Mouse (Mus musculus): Measurements from ENCODE around the gene Usp7.

DNA sequence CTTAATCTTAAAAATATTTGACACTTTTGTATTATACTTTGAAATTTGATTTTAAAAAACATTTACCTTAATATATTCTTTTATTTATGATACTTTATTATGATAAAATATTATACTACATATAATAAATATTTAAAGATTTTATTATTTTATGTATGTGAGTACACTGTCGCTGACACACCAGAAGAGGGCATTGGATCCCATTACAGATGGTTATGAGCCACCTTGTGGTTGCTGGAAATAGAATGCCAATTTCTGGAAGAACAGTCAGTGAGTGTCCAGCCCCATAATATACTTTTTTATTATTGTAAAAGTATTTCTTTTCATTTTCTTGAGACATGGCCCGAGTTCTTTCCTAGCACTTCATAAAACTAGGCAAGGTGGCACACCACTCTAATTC, 10.4 kb downstream of the Usp7 start:
- no peak for TF ChIP-seq TAL1 (IDR thresholded peaks at IDR 0.05; ENCODE audit: low read length)
- no peak for TF ChIP-seq GATA1 (IDR thresholded peaks at IDR 0.05; ENCODE audit: low read length)
